In genomic region chr16:59594714-59595113, GRCm38 (mm10) we compare ENCODE assay signal across 18 mouse cellular contexts. TPM values are rescaled to one million over a fixed set of nuclear protein-coding genes. Genes with fewer than 3 reads are reported as not detected.
A peak's percentile ranks its signal among the peaks of the same experiment; 100 is the strongest.
DNase-seq lines count a peak whose midpoint lies in the region; ATAC-seq and TF ChIP-seq lines count a peak whose summit lies in the region.
"Had no signal": no experiment of that assay in that cellular context is flagged by ENCODE, and none has a peak within 500 bp of the region (broad histone marks: within the 10 kb centered on the region; RNA-seq: fewer than 3 reads in every experiment).

No protein-coding gene starts in this region.

- H3K9me3 ChIP-seq in embryonic facial prominence, embryonic 14.5 days (ENCODE audit: control insufficient read depth, low read length) = no peaks in the 10 kb centered on the region
- H3K9me3 ChIP-seq in embryonic facial prominence, embryonic 10.5 days = 0 out of 2 replicates have a peak, but pooled peaks cover 2% of the 10 kb centered on the region
- no peaks in the 10 kb centered on the region for H3K9me3 ChIP-seq in heart, postnatal 0 days (replicated peaks; ENCODE audit: control insufficient read depth, low read length)
- no peaks in the 10 kb centered on the region for H3K9me3 ChIP-seq in lung, postnatal 0 days (ENCODE audit: low read length)
- H3K9me3 ChIP-seq: forebrain, embryonic 10.5 days; hindbrain, embryonic 13.5 days; limb, embryonic 13.5 days; stomach, embryonic 15.5 days had no signal

- peaks cover 32% of the 10 kb centered on the region for H3K4me1 ChIP-seq in embryonic facial prominence, embryonic 14.5 days (ENCODE audit: control insufficient read depth, insufficient read depth, low read length)
- H3K4me1 ChIP-seq in embryonic facial prominence, embryonic 10.5 days = peaks cover 23% of the 10 kb centered on the region
- H3K4me1 ChIP-seq in heart, postnatal 0 days (ENCODE audit: control insufficient read depth, insufficient read depth) = peaks cover 57% of the 10 kb centered on the region
- peaks cover 14% of the 10 kb centered on the region; the same call in 1 of the 2 replicates for H3K4me1 ChIP-seq in lung, postnatal 0 days (ENCODE audit: insufficient read depth, low read depth, low read length)
- H3K4me1 ChIP-seq: megakaryocyte, embryonic 14.5 days had no signal

- 44% methylated on average over 3 of the region's 3 CpGs for whole genome bisulfite sequencing in embryonic facial prominence, embryonic 14.5 days
- 77% methylated on average over 3 of the region's 3 CpGs for WGBS in embryonic facial prominence, embryonic 10.5 days
- WGBS in heart, postnatal 0 days = 31% methylated on average over 3 of the region's 3 CpGs
- WGBS in lung, postnatal 0 days = 54% methylated on average over 3 of the region's 3 CpGs

- H3K27ac ChIP-seq in embryonic facial prominence, embryonic 14.5 days (replicated peaks; ENCODE audit: low read depth, low read length) = peak overlapping the region; percentile 70
- no peak overlapping the region for H3K27ac ChIP-seq in embryonic facial prominence, embryonic 10.5 days (replicated peaks)
- H3K27ac ChIP-seq in heart, postnatal 0 days (ENCODE audit: low read depth) = peak overlapping the region; percentile 74
- H3K27ac ChIP-seq in lung, postnatal 0 days (ENCODE audit: low read length) = no peak overlapping the region
- H3K27ac ChIP-seq: forebrain, embryonic 10.5 days; hindbrain, embryonic 13.5 days; limb, embryonic 13.5 days; stomach, embryonic 15.5 days had no signal

- no peaks in the 10 kb centered on the region for H3K36me3 ChIP-seq in embryonic facial prominence, embryonic 14.5 days (ENCODE audit: control insufficient read depth, insufficient read depth, low read length)
- no peaks in the 10 kb centered on the region for H3K36me3 ChIP-seq in embryonic facial prominence, embryonic 10.5 days (replicated peaks)
- H3K36me3 ChIP-seq in heart, postnatal 0 days (replicated peaks; ENCODE audit: control insufficient read depth, insufficient read depth, low read length) = no peaks in the 10 kb centered on the region
- no peaks in the 10 kb centered on the region for H3K36me3 ChIP-seq in lung, postnatal 0 days (ENCODE audit: insufficient read depth, low read length)
- H3K36me3 ChIP-seq: forebrain, embryonic 10.5 days; hindbrain, embryonic 13.5 days; limb, embryonic 13.5 days; stomach, embryonic 15.5 days had no signal

- TF ChIP-seq CTCF in heart, postnatal 0 days (IDR thresholded peaks at IDR 0.05; ENCODE audit: low read depth) = no peak
- no peak for TF ChIP-seq CTCF in lung, postnatal 0 days (IDR thresholded peaks at IDR 0.05)

- no peak overlapping the region for H3K4me2 ChIP-seq in embryonic facial prominence, embryonic 14.5 days (ENCODE audit: low read depth, low read length)
- peak overlapping the region; percentile 7; the same call in 1 of the 2 replicates for H3K4me2 ChIP-seq in heart, postnatal 0 days (ENCODE audit: low read depth, low read length)
- H3K4me2 ChIP-seq in lung, postnatal 0 days (replicated peaks; ENCODE audit: low read depth, low read length) = no peak overlapping the region
- H3K4me2 ChIP-seq: hindbrain, embryonic 13.5 days; limb, embryonic 13.5 days; lung, embryonic 14.5 days; stomach, embryonic 15.5 days had no signal

- no peak for TF ChIP-seq EP300 in heart, postnatal 0 days (IDR thresholded peaks at IDR 0.05; ENCODE audit: low read depth)
- TF ChIP-seq EP300 in lung, postnatal 0 days (IDR thresholded peaks at IDR 0.05) = no peak

- DNase-seq in embryonic facial prominence, embryonic 14.5 days (ENCODE audit: low spot score) = peak; percentile 76
- no peak for DNase-seq in embryonic facial prominence, embryonic 10.5 days (ENCODE audit: low spot score)
- DNase-seq in kidney, adult 9 months = peak; percentile 16
- DNase-seq in kidney, postnatal 4 days = no peak
- peak; percentile 50 for DNase-seq in R1 (ENCODE audit: low read depth, low spot score)
- DNase-seq in heart, postnatal 0 days (ENCODE audit: low spot score) = no peak
- no peak for DNase-seq in spleen, adult 12 weeks (ENCODE audit: low spot score)
- no peak for DNase-seq in lung, postnatal 0 days (ENCODE audit: low spot score)
- DNase-seq: adrenal gland, postnatal 14 days; cerebellum, adult 9-11 months; lung, embryonic 14.5 days; thymus, postnatal 25 days had no signal

- no peak overlapping the region for H3K9ac ChIP-seq in embryonic facial prominence, embryonic 14.5 days (ENCODE audit: low read depth, low read length)
- H3K9ac ChIP-seq in heart, postnatal 0 days (replicated peaks; ENCODE audit: low read depth, low read length) = no peak overlapping the region; the same call in 1 of the 2 replicates
- H3K9ac ChIP-seq in lung, postnatal 0 days (replicated peaks; ENCODE audit: low read depth) = no peak overlapping the region
- H3K9ac ChIP-seq: hindbrain, embryonic 13.5 days; limb, embryonic 13.5 days; lung, embryonic 14.5 days; stomach, embryonic 15.5 days had no signal

- 0 out of 2 replicates have a peak, but pooled peaks have one; percentile 22 for ATAC-seq in embryonic facial prominence, embryonic 14.5 days (ENCODE audit: low read depth)
- ATAC-seq in heart, postnatal 0 days (ENCODE audit: insufficient read depth, low read depth) = no peak
- ATAC-seq in lung, postnatal 0 days = no peak
- ATAC-seq: intestine, embryonic 16.5 days had no signal

- no peak overlapping the region for H3K4me3 ChIP-seq in embryonic facial prominence, embryonic 14.5 days (ENCODE audit: low read depth, low read length)
- no peak overlapping the region for H3K4me3 ChIP-seq in embryonic facial prominence, embryonic 10.5 days
- no peak overlapping the region for H3K4me3 ChIP-seq in heart, postnatal 0 days (ENCODE audit: low read depth, low read length)
- H3K4me3 ChIP-seq in lung, postnatal 0 days (ENCODE audit: low read depth, low read length) = no peak overlapping the region
- H3K4me3 ChIP-seq: forebrain, embryonic 10.5 days; hindbrain, embryonic 13.5 days; limb, embryonic 13.5 days; megakaryocyte, embryonic 14.5 days; stomach, embryonic 15.5 days had no signal

- H3K27me3 ChIP-seq in embryonic facial prominence, embryonic 14.5 days (replicated peaks; ENCODE audit: control insufficient read depth, insufficient read depth, low read length) = no peaks in the 10 kb centered on the region
- H3K27me3 ChIP-seq in embryonic facial prominence, embryonic 10.5 days (replicated peaks; ENCODE audit: low read depth, poor library complexity, severe bottlenecking) = no peaks in the 10 kb centered on the region
- H3K27me3 ChIP-seq in heart, postnatal 0 days (ENCODE audit: control insufficient read depth, insufficient read depth, low read length) = no peaks in the 10 kb centered on the region
- no peaks in the 10 kb centered on the region for H3K27me3 ChIP-seq in lung, postnatal 0 days (replicated peaks; ENCODE audit: insufficient read depth, low read length)
- H3K27me3 ChIP-seq: hindbrain, embryonic 13.5 days; limb, embryonic 13.5 days; stomach, embryonic 15.5 days had no signal

RNA-seq across cellular contexts. Expression of gene Crybg3, which starts 6.1 kb away (rescaled TPM):
- 11.6 and 12.1 TPM in 2 replicates for polyA plus RNA-seq in embryonic facial prominence, embryonic 14.5 days (2014; fragmentation: Nextera tagmentation; extraction: Ambion mirVana)
- 6.9 and 7.1 TPM in 2 replicates for polyA plus RNA-seq in embryonic facial prominence, embryonic 10.5 days (2016; fragmentation: Nextera tagmentation; extraction: Ambion mirVana)
- 26.9 and 40.0 TPM in 2 replicates for total RNA-seq in heart, postnatal 0 days (2014; rRNA removed; ENCODE audit: low replicate concordance)
- polyA plus RNA-seq in heart, postnatal 0 days (2015; fragmentation: Nextera tagmentation; extraction: Ambion mirVana) = 8.9 and 9.2 TPM in 2 replicates
- polyA plus RNA-seq in lung, postnatal 0 days (2015; fragmentation: Nextera tagmentation; extraction: Ambion mirVana) = 6.0 and 7.3 TPM in 2 replicates

RNA-seq across cellular contexts. Expression of gene Arl6, which starts 44.5 kb away (rescaled TPM):
- polyA plus RNA-seq in embryonic facial prominence, embryonic 14.5 days (2014; fragmentation: Nextera tagmentation; extraction: Ambion mirVana) = 30.3 and 31.6 TPM in 2 replicates
- polyA plus RNA-seq in embryonic facial prominence, embryonic 10.5 days (2016; fragmentation: Nextera tagmentation; extraction: Ambion mirVana) = 41.6 and 43.4 TPM in 2 replicates
- total RNA-seq in heart, postnatal 0 days (2014; rRNA removed; ENCODE audit: low replicate concordance) = 8.7 and 9.8 TPM in 2 replicates
- 18.2 and 18.6 TPM in 2 replicates for polyA plus RNA-seq in heart, postnatal 0 days (2015; fragmentation: Nextera tagmentation; extraction: Ambion mirVana)
- polyA plus RNA-seq in lung, postnatal 0 days (2015; fragmentation: Nextera tagmentation; extraction: Ambion mirVana) = 21.7 and 23.3 TPM in 2 replicates

Comparison
In these comparisons a context has a peak if more than half of its experiments do, and no peak if none do; other contexts are left out.
1. DNase-seq: peak in embryonic facial prominence, embryonic 14.5 days (single experiment), kidney, adult 9 months (single experiment) and R1 (single experiment); none in embryonic facial prominence, embryonic 10.5 days (single experiment), kidney, postnatal 4 days (0 of 2), heart, postnatal 0 days (single experiment), spleen, adult 12 weeks (single experiment) and lung, postnatal 0 days (single experiment).
2. H3K27ac ChIP-seq: peak in embryonic facial prominence, embryonic 14.5 days (single experiment) and heart, postnatal 0 days (single experiment); none in embryonic facial prominence, embryonic 10.5 days (single experiment) and lung, postnatal 0 days (single experiment).